In genomic region chr19:41191724-41192123, GRCm38 (mm10) we compare ENCODE assay signal across 13 mouse cellular contexts. TPM values are rescaled to one million over a fixed set of nuclear protein-coding genes. Genes with fewer than 3 reads are reported as not detected.
DNase-seq lines count a peak whose midpoint lies in the region; ATAC-seq lines count a peak whose summit lies in the region.
"Had no signal": no experiment of that assay in that cellular context is flagged by ENCODE, and none has a peak within 500 bp of the region (broad histone marks: within the 10 kb centered on the region; RNA-seq: fewer than 3 reads in every experiment).

No protein-coding gene starts in this region.

- no peak overlapping the region for H3K4me3 ChIP-seq in embryonic facial prominence, embryonic 10.5 days
- H3K4me3 ChIP-seq in neural tube, embryonic 13.5 days, result no peak overlapping the region
- H3K4me3 ChIP-seq in heart, embryonic 11.5 days (ENCODE audit: low read depth, low read length), result no peak overlapping the region
- H3K4me3 ChIP-seq: embryonic facial prominence, embryonic 15.5 days; limb, embryonic 12.5 days had no signal

- no peaks in the 10 kb centered on the region for H3K36me3 ChIP-seq in embryonic facial prominence, embryonic 10.5 days (replicated peaks)
- no peaks in the 10 kb centered on the region for H3K36me3 ChIP-seq in neural tube, embryonic 13.5 days
- H3K36me3 ChIP-seq in heart, embryonic 11.5 days (ENCODE audit: control insufficient read depth, insufficient read depth, low read length), result no peaks in the 10 kb centered on the region
- H3K36me3 ChIP-seq: embryonic facial prominence, embryonic 15.5 days; limb, embryonic 12.5 days had no signal

- peaks cover 17% of the 10 kb centered on the region; the same call in 1 of the 2 replicates for H3K27me3 ChIP-seq in embryonic facial prominence, embryonic 10.5 days (replicated peaks; ENCODE audit: low read depth, poor library complexity, severe bottlenecking)
- H3K27me3 ChIP-seq in neural tube, embryonic 13.5 days, result no peaks in the 10 kb centered on the region
- no peaks in the 10 kb centered on the region for H3K27me3 ChIP-seq in heart, embryonic 11.5 days (ENCODE audit: control insufficient read depth, insufficient read depth, low read length)
- H3K27me3 ChIP-seq: embryonic facial prominence, embryonic 15.5 days; limb, embryonic 12.5 days had no signal

- DNase-seq in kidney, postnatal 10 days, result peak; percentile 35
- no peak for DNase-seq in kidney, adult 9 months
- peak; percentile 49 for DNase-seq in testis, postnatal 10 days (ENCODE audit: low spot score)
- no peak for DNase-seq in testis, postnatal 14 days (ENCODE audit: low spot score)
- peak; percentile 57 for DNase-seq in embryonic facial prominence, embryonic 10.5 days (ENCODE audit: low spot score)
- DNase-seq in gastrocnemius, postnatal 4 days (ENCODE audit: low spot score in 2 of 2), result no peak
- DNase-seq: cerebellum, adult 18-20 months; spleen, adult 18-20 months had no signal

- no peaks in the 10 kb centered on the region for H3K9me3 ChIP-seq in embryonic facial prominence, embryonic 10.5 days
- no peaks in the 10 kb centered on the region for H3K9me3 ChIP-seq in neural tube, embryonic 13.5 days
- H3K9me3 ChIP-seq in heart, embryonic 11.5 days (replicated peaks; ENCODE audit: control insufficient read depth, low read length), result no peaks in the 10 kb centered on the region
- H3K9me3 ChIP-seq: embryonic facial prominence, embryonic 15.5 days; limb, embryonic 12.5 days had no signal

- no peaks in the 10 kb centered on the region for H3K4me1 ChIP-seq in embryonic facial prominence, embryonic 10.5 days
- H3K4me1 ChIP-seq in neural tube, embryonic 13.5 days (replicated peaks), result peaks cover 44% of the 10 kb centered on the region
- H3K4me1 ChIP-seq in heart, embryonic 11.5 days (ENCODE audit: control insufficient read depth, insufficient read depth, low read length), result no peaks in the 10 kb centered on the region
- H3K4me1 ChIP-seq: embryonic facial prominence, embryonic 15.5 days; limb, embryonic 12.5 days had no signal

- H3K9ac ChIP-seq in neural tube, embryonic 13.5 days, result no peak overlapping the region
- H3K9ac ChIP-seq in heart, embryonic 11.5 days (ENCODE audit: low read depth, low read length), result no peak overlapping the region
- H3K9ac ChIP-seq: embryonic facial prominence, embryonic 15.5 days; limb, embryonic 12.5 days had no signal

- ATAC-seq in neural tube, embryonic 13.5 days (ENCODE audit: low read depth), result peak; percentile 59; the same call in 1 of the 2 replicates
- no peak for ATAC-seq in heart, embryonic 11.5 days (replicated peaks; ENCODE audit: insufficient number of reproducible peaks, low FRiP score, low TSS enrichment)

- WGBS in embryonic facial prominence, embryonic 10.5 days, result 80% methylated on average over 9 of the region's 9 CpGs
- WGBS in neural tube, embryonic 13.5 days, result 78% methylated on average over 9 of the region's 9 CpGs
- WGBS in heart, embryonic 11.5 days (ENCODE audit: insufficient replicate concordance), result 75% methylated on average over 9 of the region's 9 CpGs

- no peak overlapping the region for H3K4me2 ChIP-seq in neural tube, embryonic 13.5 days
- H3K4me2 ChIP-seq in heart, embryonic 11.5 days, result no peak overlapping the region
- H3K4me2 ChIP-seq: embryonic facial prominence, embryonic 15.5 days; limb, embryonic 12.5 days had no signal

- H3K27ac ChIP-seq in embryonic facial prominence, embryonic 10.5 days (replicated peaks), result no peak overlapping the region
- H3K27ac ChIP-seq in neural tube, embryonic 13.5 days (replicated peaks), result no peak overlapping the region
- no peak overlapping the region for H3K27ac ChIP-seq in heart, embryonic 11.5 days (ENCODE audit: low read depth, low read length)
- H3K27ac ChIP-seq: embryonic facial prominence, embryonic 15.5 days; limb, embryonic 12.5 days; macrophage had no signal

RNA-seq across cellular contexts. Expression of gene Tll2, which starts 14.9 kb away (rescaled TPM):
- 0.10 and 0.26 TPM in 2 replicates for polyA plus RNA-seq in embryonic facial prominence, embryonic 10.5 days (2016; fragmentation: Nextera tagmentation; extraction: Ambion mirVana)
- 1.1 and 1.4 TPM in 2 replicates for polyA plus RNA-seq in neural tube, embryonic 13.5 days (2015; fragmentation: Nextera tagmentation; extraction: Ambion mirVana)
- under 1 TPM; 0.54 to 0.61 TPM for total RNA-seq in gastrocnemius, postnatal 4 days (2021)
- not detected in 2 replicates for polyA plus RNA-seq in heart, embryonic 11.5 days (2014; fragmentation: Nextera tagmentation; extraction: Ambion mirVana)
- polyA plus RNA-seq: macrophage had no signal

Comparison
In these comparisons a context has a peak if more than half of its experiments do, and no peak if none do; other contexts are left out.
1. DNase-seq: peak in kidney, postnatal 10 days (single experiment), testis, postnatal 10 days (single experiment) and embryonic facial prominence, embryonic 10.5 days (single experiment); none in kidney, adult 9 months (single experiment), testis, postnatal 14 days (single experiment) and gastrocnemius, postnatal 4 days (0 of 2).